In genomic region chr4:83343895-83344294, GRCm38 (mm10) we compare ENCODE assay signal across 11 mouse cellular contexts. TPM values are rescaled to one million over a fixed set of nuclear protein-coding genes. Genes with fewer than 3 reads are reported as not detected.
DNase-seq lines count a peak whose midpoint lies in the region; ATAC-seq and TF ChIP-seq lines count a peak whose summit lies in the region.
"Had no signal": no experiment of that assay in that cellular context is flagged by ENCODE, and none has a peak within 500 bp of the region (broad histone marks: within the 10 kb centered on the region; RNA-seq: fewer than 3 reads in every experiment).

No protein-coding gene starts in this region.

- H3K36me3 ChIP-seq in kidney, embryonic 15.5 days: no peaks in the 10 kb centered on the region
- H3K36me3 ChIP-seq: embryonic facial prominence, embryonic 12.5 days; limb, embryonic 12.5 days; neural tube, embryonic 13.5 days had no signal

- no peak overlapping the region for H3K9ac ChIP-seq in kidney, embryonic 15.5 days
- H3K9ac ChIP-seq: embryonic facial prominence, embryonic 12.5 days; limb, embryonic 12.5 days; neural tube, embryonic 13.5 days had no signal

- no peak overlapping the region for H3K4me2 ChIP-seq in kidney, embryonic 15.5 days
- H3K4me2 ChIP-seq: embryonic facial prominence, embryonic 12.5 days; limb, embryonic 12.5 days; neural tube, embryonic 13.5 days had no signal

- H3K4me1 ChIP-seq in kidney, embryonic 15.5 days: 0 out of 2 replicates have a peak, but pooled peaks cover 3% of the 10 kb centered on the region
- H3K4me1 ChIP-seq in cortical plate, adult 2 months (ENCODE audit: control insufficient read depth, insufficient read depth, low read length): peaks cover 2% of the 10 kb centered on the region
- H3K4me1 ChIP-seq: neural tube, embryonic 13.5 days had no signal

- no peaks in the 10 kb centered on the region for H3K9me3 ChIP-seq in kidney, embryonic 15.5 days (replicated peaks)
- H3K9me3 ChIP-seq: embryonic facial prominence, embryonic 12.5 days; limb, embryonic 12.5 days; neural tube, embryonic 13.5 days had no signal

- peak; percentile 16 to 57 for DNase-seq in adrenal gland, adult (ENCODE audit: inconsistent age in 2 of 2, low spot score in 1 of 2)
- DNase-seq in adrenal gland, adult 8-10 months: no peak
- peak; percentile 31 to 51 for DNase-seq in kidney, postnatal 4 days
- peak; percentile 56 for DNase-seq in CD4-positive, CD25-positive, alpha-beta regulatory T cell, adult 2 months (ENCODE audit: low read depth, low spot score)
- no peak for DNase-seq in thymus, postnatal 10 days (ENCODE audit: low spot score in 2 of 2)

- TF ChIP-seq CTCF in cortical plate, adult 2 months (IDR thresholded peaks at IDR 0.05; ENCODE audit: extremely low read depth, insufficient read depth, low read length): peak; percentile 42

- no peak for ATAC-seq in kidney, embryonic 15.5 days (replicated peaks; ENCODE audit: low FRiP score)
- no peak for ATAC-seq in erythroblast, adult 5-6 weeks (replicated peaks; ENCODE audit: low FRiP score, poor library complexity, severe bottlenecking)

- TF ChIP-seq POLR2A in cortical plate, adult 2 months (IDR thresholded peaks at IDR 0.05; ENCODE audit: extremely low read depth, insufficient read depth, low read length): no peak

- H3K27ac ChIP-seq in kidney, embryonic 15.5 days: no peak overlapping the region
- H3K27ac ChIP-seq in cortical plate, adult 2 months (ENCODE audit: insufficient read depth, low read length): no peak overlapping the region
- H3K27ac ChIP-seq: embryonic facial prominence, embryonic 12.5 days; limb, embryonic 12.5 days; neural tube, embryonic 13.5 days had no signal

- no peaks in the 10 kb centered on the region for H3K27me3 ChIP-seq in kidney, embryonic 15.5 days
- H3K27me3 ChIP-seq: embryonic facial prominence, embryonic 12.5 days; limb, embryonic 12.5 days; neural tube, embryonic 13.5 days had no signal

- no peak overlapping the region for H3K4me3 ChIP-seq in kidney, embryonic 15.5 days (replicated peaks)
- H3K4me3 ChIP-seq in cortical plate, adult 2 months (ENCODE audit: insufficient read depth, low read length): no peak overlapping the region
- H3K4me3 ChIP-seq: embryonic facial prominence, embryonic 12.5 days; limb, embryonic 12.5 days; neural tube, embryonic 13.5 days had no signal

- 65% methylated on average over 2 of the region's 2 CpGs for WGBS in kidney, embryonic 15.5 days

RNA-seq across cellular contexts. Expression of gene Ttc39b, which starts 19.8 kb away (rescaled TPM):
- 10 to 100 TPM; 21.4 to 29.7 (median 26.3) TPM for total RNA-seq in adrenal gland, adult 8-10 months (2022)
- 2.0 and 2.7 TPM in 2 replicates for polyA plus RNA-seq in kidney, embryonic 15.5 days (2015; fragmentation: Nextera tagmentation; extraction: Ambion mirVana)
- polyA plus RNA-seq in cortical plate, adult 2 months (2012; rRNA removed): 19.6 and 20.8 TPM in 2 replicates
- total RNA-seq in erythroblast, adult 5-6 weeks (2015; ENCODE audit: low replicate concordance): 0.19 and 2.1 TPM in 2 replicates
- total RNA-seq in erythroblast, adult 5-6 weeks (2017; ENCODE audit: low replicate concordance): 0.56 and 4.9 TPM in 2 replicates

Comparison
In these comparisons a context has a peak if more than half of its experiments do, and no peak if none do; other contexts are left out.
1. DNase-seq: peak in adrenal gland, adult (2 of 2), kidney, postnatal 4 days (2 of 2) and CD4-positive, CD25-positive, alpha-beta regulatory T cell, adult 2 months (single experiment); none in adrenal gland, adult 8-10 months (single experiment) and thymus, postnatal 10 days (0 of 2).